Mouse (Mus musculus): Measurements from ENCODE around the gene Casp8.

- no peak for TF ChIP-seq CTCF (conservative IDR thresholded peaks at IDR 0.05 in 1 of 2, IDR thresholded peaks at IDR 0.05 in 1 of 2; ENCODE audit: low read depth in 2 of 2, low read length in 2 of 2)
- TF ChIP-seq SMC3 (IDR thresholded peaks at IDR 0.05; ENCODE audit: low read depth, low read length) = no peak
- no peak for TF ChIP-seq EP300 (IDR thresholded peaks at IDR 0.05; ENCODE audit: low read length)
- no peak for TF ChIP-seq TBP (conservative IDR thresholded peaks at IDR 0.05; ENCODE audit: low read depth, low read length)
- no peak for TF ChIP-seq MAX (IDR thresholded peaks at IDR 0.05; ENCODE audit: low read length)
- no peak for TF ChIP-seq POLR2A (IDR thresholded peaks at IDR 0.05; ENCODE audit: low read depth, low read length)
- TF ChIP-seq ZKSCAN1 (IDR thresholded peaks at IDR 0.05; ENCODE audit: borderline replicate concordance, low read depth, low read length) = no peak
- TF ChIP-seq MYC (IDR thresholded peaks at IDR 0.05; ENCODE audit: low read depth, low read length) = no peak
- no peak for TF ChIP-seq CHD2 (IDR thresholded peaks at IDR 0.05; ENCODE audit: low read length)
- no peak for TF ChIP-seq MAFK (IDR thresholded peaks at IDR 0.05; ENCODE audit: insufficient replicate concordance, low read length)
Observed at GRCm38 (mm10) chr1:58769701-58770100, 25.5 kb upstream of the Casp8 start.
